Mouse (Mus musculus) embryo, embryonic 11 days (tissue): ENCODE results near the gene Hmg20b.
A peak's percentile ranks its signal among the peaks of the same experiment; 100 is the strongest.

Experiments
- DNase-seq: peaks from one replicate; pipeline ENCODE4 v3.0.0-alpha.2; 2015

Gene Hmg20b

GRCm38 (mm10) chr10:81323141-81323775, 27.0 kb downstream of the Hmg20b start:
- no peak for DNase-seq

DNA sequence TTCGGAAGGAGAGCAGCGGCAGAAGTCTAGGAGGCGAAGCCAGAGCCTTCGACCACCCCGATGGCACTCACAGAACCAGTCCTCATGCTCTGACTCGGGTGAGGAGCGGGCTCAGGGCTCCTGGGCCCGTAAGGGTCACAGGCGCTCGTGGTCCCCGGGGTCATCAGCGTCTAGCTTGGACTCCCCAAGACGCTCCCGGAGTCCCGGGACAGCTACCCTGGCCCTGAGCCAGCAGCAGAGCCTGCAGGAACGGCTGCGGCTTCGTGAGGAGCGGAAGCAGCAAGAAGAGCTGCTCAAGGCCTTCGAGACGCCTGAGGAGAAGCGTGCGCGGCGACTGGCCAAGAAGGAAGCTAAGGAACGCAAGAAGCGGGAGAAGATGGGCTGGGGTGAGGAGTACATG, 27.8 kb downstream of the Hmg20b start:
- no peak for DNase-seq

DNA sequence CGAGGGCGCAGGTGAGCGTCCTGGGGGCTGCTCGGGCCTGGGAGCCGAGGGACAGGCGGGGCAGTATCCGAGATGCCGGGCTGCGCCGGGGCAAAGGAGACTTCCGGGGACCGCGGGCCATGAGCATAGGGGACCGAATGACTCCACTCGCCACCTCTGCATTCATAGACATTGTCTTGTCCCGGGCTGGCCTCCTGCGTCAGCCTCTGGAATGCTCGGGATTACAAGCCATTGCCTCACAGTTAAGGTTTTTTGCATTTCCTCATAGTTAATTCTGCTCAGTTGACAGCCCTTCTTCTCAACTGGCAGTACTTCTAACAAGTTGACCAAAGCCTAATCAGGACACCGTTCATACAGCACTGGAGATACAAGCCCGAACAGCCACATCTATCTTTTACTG, 28.8 kb downstream of the Hmg20b start:
- no peak for DNase-seq

- DNase-seq: peak; percentile 100
Measured at GRCm38 (mm10) chr10:81320550-81321347, 29.5 kb downstream of the Hmg20b start, which contains the start of gene Cactin. Gene Cactin (plus strand): TSS chr10:81321103.

DNA sequence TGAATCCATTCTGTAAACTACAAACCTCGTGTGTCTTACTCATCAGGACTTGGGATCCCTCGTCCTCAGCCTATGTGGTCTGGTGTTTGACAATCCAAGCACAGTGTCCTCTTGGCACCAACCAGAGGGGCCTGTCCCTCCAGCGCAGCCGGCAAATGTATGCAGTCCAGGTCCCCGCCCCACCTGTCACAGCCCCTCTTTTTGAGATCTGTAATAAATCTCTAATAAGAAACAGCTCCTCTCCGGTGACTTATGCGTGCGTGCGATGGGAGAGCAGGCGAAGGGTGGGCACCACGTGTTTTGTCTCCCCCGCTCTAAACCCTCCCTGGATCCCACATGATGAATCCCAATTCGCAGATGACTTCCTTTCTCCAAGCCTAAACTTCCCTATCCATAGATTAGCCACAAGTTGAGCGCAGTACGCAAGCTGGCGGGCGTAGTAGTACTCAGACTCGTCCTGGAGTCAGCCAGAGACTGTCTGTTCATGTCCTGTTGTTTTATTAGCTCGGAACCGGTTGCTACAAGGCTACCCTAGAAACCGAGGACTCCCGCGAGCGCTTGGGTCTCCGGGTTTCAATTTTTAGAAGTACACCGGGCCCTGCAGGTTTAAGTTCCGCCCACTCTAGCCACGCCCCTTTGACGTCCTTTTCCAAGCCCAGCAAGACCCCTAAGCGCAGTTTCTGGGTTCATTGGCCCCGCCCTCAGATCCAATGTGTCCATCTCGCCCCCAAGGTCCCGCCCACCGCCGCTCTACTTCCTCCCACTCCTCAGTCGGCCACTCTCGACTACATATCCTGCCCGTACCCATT, 30.3 kb downstream of the Hmg20b start:
- DNase-seq: peak; percentile 99

- no peak for DNase-seq
Measured at GRCm38 (mm10) chr10:81319330-81319699, 31.0 kb downstream of the Hmg20b start.

- DNase-seq: no peak
Measured at GRCm38 (mm10) chr10:81318589-81319329, 31.5 kb downstream of the Hmg20b start.

GRCm38 (mm10) chr10:81317273-81317672, 33.0 kb downstream of the Hmg20b start:
- peak; percentile 65 for DNase-seq

- peak; percentile 55 for DNase-seq
Measured at GRCm38 (mm10) chr10:81316338-81317060, 33.8 kb downstream of the Hmg20b start.

DNA sequence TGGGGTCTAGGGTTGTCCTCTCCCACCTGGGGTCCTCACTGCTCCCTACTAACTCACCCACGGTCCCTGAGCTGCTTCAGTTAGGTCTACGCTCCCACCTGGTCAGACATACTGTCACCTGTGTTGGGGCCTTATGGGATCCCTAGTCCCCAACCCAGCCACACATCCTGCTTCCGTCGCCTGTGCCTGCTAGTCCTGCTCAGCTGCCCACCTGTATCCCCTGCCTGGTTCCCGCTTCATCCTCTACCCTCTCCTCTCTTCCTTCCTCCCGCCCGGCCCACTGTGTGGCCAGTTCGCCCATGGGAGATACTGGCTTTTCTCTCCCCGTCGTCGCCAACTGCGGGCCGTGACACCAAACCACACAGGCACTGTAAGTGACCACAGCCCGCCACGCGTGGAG, 34.7 kb downstream of the Hmg20b start:
- no peak for DNase-seq

DNA sequence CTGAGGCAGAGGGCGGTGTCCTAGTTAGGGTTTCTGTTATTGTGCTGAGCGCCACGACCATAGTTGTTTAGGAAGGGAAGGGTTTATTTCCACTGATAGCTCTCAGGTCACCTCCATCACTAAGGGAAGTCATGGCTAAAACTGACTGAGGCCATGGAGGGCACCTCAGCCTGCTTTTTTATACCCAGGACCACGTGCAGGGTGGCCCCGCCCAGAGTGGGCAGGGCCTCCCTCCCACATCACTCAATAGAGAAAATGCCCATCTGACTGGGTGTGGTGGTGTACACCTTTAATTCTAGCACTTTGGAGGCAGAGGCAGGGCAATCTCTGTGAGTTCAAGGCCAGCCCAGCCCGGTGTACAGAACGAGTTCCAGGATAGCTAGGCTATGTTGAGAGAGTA, 36.1 kb downstream of the Hmg20b start:
- DNase-seq: no peak

DNA sequence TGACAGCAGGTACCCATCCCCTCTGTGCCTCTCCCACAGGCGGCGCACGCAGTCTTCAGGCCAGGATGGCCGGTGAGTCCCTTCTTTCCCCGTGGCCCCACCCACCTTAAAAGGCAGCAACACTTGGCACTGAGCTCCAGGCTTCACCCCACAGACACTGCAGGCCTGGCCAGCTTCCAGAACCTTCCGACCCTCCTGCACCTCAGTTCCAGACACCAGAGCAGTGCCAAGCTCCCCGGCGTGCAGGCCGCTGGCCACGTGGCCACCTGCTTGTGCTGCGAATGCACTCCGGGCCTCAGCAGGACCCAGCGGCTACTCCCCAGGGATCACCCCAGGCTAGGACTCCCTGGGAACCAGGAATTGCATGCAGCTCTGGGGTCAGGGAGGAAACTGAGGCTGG, 36.7 kb downstream of the Hmg20b start:
- no peak for DNase-seq

- no peak for DNase-seq
Measured at GRCm38 (mm10) chr10:81309571-81309970, 40.7 kb downstream of the Hmg20b start.

- no peak for DNase-seq
Measured at GRCm38 (mm10) chr10:81306837-81307682, 43.2 kb downstream of the Hmg20b start.

- no peak for DNase-seq
Measured at GRCm38 (mm10) chr10:81306173-81306668, 44.1 kb downstream of the Hmg20b start.

- DNase-seq: no peak
Measured at GRCm38 (mm10) chr10:81305663-81306062, 44.6 kb downstream of the Hmg20b start.

- DNase-seq: peak; percentile 64
Measured at GRCm38 (mm10) chr10:81304597-81305238, 45.6 kb downstream of the Hmg20b start.

DNA sequence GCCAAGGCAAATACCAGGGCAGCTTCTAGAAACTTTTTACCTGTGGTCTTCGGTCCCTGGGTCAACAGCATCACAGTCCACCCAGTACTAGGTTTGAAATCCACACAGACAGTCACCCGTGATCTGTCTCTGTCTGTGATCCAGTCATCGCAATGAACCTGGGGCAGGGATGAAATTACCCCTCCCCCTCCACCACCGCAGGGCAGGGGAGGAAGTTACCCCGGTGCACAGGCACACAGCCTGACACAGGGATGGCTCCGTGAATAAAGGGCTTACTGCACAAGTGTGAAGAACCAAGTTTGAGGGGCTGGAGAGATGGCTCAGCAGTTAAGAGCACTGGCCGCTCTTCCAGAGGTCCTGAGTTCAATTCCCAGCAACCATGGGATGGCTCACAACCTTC, 46.5 kb downstream of the Hmg20b start:
- no peak for DNase-seq

DNA sequence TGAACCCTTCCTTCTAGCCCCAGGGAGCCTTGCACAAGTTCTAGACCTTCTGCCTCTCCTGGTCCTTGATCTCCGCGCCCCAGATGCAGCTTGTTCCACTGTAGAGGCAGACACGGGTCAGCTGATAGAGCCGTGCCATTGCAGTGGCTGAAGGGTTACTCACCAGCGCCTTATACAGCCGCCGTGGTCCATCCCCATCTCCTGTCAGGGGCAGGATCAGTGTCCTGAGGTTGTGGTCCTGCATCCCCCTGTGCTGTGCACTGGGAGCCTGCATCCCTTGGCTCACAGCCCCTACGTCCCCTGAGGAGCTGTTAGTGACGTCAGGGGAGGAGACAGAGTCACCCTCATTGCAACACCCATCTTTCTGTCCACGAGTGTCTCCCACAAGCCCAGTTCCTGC, 47.0 kb downstream of the Hmg20b start:
- no peak for DNase-seq

DNA sequence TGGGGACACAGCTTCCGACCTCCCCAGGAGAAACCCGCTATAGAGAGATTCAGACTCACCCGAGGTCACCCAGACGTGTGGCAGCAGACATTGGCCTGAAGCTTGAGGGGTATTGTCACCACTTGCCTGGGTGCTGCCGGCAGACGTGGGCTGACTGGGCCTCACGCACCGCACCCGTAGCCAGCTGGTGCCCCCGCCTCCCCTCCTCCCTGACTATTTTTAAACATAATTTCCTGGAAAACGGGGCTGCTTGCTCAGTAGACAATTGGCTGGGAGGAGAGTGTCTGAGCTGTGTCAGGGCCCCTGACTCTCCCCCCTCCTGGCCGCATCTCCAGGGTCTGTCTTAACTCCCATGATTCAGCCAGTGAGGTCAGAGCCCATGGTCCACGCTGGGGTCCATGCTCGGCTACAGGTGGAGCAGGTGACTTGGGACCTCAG, 47.5 kb downstream of the Hmg20b start:
- DNase-seq: no peak
